Mouse (Mus musculus) embryonic facial prominence, embryonic 12.5 days (tissue): ENCODE measurements at regions not wholly inside any gene's neighbourhood (a gene's known extent, or its start where the extent isn't known, plus 50 kb on each side); places are given as distances from the start of the nearest gene placed in this dataset.

Experiments used
- ATAC-seq: fragments of 200-750 bp; cut with Nextera tagmentation; 2 replicates; pipeline ENCODE4 v1.8.0; 2017; ENCODE audit not compliant: insufficient number of reproducible peaks, insufficient read depth, low FRiP score, low TSS enrichment
- H3K27ac ChIP-seq: fragments of 300-500 bp; sonication (generic); 2 replicates; pipeline ENCODE4 v1.5.1; 2016; ENCODE audit warnings: mild to moderate bottlenecking
- H3K27me3 ChIP-seq: fragments of 300-500 bp; sonication (generic); 2 replicates; pipeline ENCODE4 v1.6.1; 2016; ENCODE audit warnings: mild to moderate bottlenecking, moderate library complexity
- H3K36me3 ChIP-seq: fragments of 300-500 bp; sonication (generic); 2 replicates; pipeline ENCODE4 v1.6.1; 2016; ENCODE audit warnings: mild to moderate bottlenecking
- H3K4me1 ChIP-seq: fragments of 300-500 bp; sonication (generic); 2 replicates; pipeline ENCODE4 v1.6.1; 2016
- H3K4me2 ChIP-seq: fragments of 300-500 bp; sonication (generic); replicated peaks from 2 replicates; pipeline ENCODE4 v1.6.1; 2016; ENCODE audit warnings: mild to moderate bottlenecking, moderate library complexity
- H3K4me3 ChIP-seq: fragments of 300-500 bp; sonication (generic); 2 replicates; pipeline ENCODE4 v1.5.1; 2016; ENCODE audit warnings: mild to moderate bottlenecking
- H3K9ac ChIP-seq: fragments of 300-500 bp; sonication (generic); 2 replicates; pipeline ENCODE4 v1.6.1; 2016; ENCODE audit warnings: mild to moderate bottlenecking, moderate library complexity
- H3K9me3 ChIP-seq: fragments of 300-500 bp; sonication (generic); 2 replicates; pipeline ENCODE4 v1.6.1; 2016; ENCODE audit warnings: mild to moderate bottlenecking, moderate library complexity
- WGBS: fragments of 180-500 bp; shearing (Covaris S2); methylation state at CpG from one replicate; pipeline ENCODE4 v1.1.7; 2016; 5-methylcytosine and 5-hydroxymethylcytosine counted together

DNA sequence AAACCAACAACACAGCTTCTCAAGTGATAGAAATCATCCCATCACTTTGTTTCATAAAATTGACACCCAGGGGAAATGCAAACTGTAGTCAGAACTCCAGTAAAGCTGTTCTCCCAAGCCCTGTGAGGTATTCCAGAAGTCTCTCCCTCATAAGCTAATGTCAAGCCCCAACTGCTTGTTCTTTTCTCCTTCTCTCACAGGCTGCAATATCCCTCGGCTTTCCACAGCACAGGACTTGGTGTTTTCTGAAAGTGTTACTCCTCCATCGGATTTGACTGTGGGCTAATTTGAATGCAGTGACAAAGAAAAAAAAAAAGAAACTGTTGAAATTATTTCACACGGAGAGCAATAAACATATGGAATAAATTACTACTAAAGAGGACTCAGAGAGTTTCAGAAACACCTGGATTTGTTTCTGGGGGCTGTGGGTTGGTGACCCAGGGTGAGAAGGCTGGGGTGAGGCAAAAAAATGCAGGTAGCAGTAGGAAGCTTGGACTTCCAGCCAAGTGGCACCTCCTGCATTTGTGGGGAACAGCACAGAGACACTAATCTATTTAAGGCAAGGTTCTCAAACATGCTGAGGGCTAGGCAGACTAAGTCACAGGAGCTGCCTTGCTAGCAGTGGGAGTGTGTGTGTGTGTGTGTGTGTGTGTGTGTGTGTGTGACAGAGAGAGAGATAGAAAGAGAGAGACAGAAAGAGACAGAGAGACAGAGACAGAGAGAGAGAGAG is 447.3 kb downstream of the Gm43517 start:
- no peak for ATAC-seq
- H3K4me2 ChIP-seq = no peak overlapping the region
- H3K4me1 ChIP-seq = no peaks in the 10 kb centered on the region
- H3K4me3 ChIP-seq = no peak overlapping the region
- no peaks in the 10 kb centered on the region for H3K36me3 ChIP-seq
- no peaks in the 10 kb centered on the region for H3K9me3 ChIP-seq
- no peak overlapping the region for H3K9ac ChIP-seq
- no peak overlapping the region for H3K27ac ChIP-seq
- 44% methylated on average over 3 of the region's 3 CpGs for WGBS
- no peaks in the 10 kb centered on the region for H3K27me3 ChIP-seq

DNA sequence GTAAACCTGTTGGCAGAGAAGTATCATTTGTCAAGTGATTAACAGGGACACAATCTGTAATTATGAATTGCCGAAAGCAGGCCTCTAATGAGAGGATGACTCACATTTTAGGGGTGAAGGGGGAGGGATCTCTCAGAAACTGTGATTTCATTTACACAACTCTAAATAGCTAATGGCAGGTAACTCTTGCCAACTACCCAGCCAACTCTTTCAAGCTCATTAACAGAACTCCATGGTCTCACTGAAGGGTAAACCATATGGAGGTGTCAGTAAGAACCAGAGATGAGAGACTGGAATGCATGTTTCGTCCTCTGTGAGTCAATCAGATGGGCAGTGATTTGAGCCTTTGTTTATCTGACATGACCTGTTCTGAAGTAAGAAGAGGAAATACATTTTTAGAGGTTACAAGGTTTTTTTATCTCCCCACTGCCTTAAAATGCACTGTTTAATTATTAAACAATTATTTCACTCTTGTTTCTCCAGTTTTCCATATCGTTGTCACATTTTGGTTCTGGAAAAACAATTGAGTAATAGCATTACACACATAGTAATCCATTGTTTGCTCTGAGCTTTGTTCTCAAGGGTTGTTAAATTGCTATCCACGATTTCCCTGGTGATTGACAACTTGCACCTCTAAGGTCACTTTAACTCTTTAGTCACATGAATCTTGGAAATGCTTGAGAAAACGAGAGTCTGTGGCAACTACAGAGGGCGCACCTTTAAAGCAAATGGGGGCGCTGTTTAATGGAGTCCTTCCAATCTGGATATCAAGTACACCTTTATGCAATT is 451.5 kb downstream of the Gm43517 start:
- Histone ChIP-seq H3K27me3 (no peaks in the 10 kb centered on the region), H3K9me3 (no peaks in the 10 kb centered on the region), H3K9ac (no peak overlapping the region), H3K4me2 (no peak overlapping the region), H3K4me1 (no peaks in the 10 kb centered on the region), H3K36me3 (no peaks in the 10 kb centered on the region), H3K4me3 (no peak overlapping the region), H3K27ac (no peak overlapping the region)
- 47% methylated on average over 7 of the region's 7 CpGs for WGBS
- ATAC-seq = no peak

DNA sequence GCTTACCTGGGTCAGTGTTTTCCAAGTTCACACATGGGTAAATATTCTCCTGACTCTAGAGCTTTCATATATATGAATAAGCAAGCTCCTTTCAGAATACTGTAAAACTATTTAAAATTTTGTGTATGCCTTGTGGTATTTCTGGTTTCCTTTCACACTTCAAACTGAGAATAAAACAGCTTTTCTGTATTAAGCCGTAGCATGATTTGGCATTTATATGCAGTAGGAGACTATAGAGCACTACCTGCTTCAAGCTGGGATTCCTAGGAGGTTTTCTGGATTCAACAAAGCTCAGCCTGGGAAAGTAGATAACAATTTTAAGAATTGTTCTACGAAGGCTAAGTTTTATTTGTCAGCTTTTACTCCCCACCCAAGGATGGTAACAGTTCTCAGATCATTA is 500.5 kb downstream of the Gm43517 start:
- H3K27me3 ChIP-seq = no peaks in the 10 kb centered on the region

DNA sequence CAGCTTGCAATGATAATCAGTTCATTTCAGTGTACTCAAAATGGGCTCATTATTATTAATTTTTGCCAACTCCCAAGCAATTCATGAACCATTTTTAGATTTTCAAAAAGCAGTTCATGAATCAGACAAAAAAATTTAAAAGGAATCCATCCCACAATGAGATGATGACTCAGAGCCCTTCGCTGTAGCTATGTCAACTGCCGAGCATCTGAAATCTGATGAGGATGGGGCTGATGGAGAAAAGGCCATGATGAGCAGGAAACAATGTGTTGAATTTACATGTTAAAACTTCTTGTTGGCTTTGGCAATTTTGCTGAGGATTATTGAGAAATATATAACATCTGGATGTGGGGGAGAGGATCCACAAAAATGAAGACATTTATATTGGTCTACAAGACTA is 502.3 kb downstream of the Gm43517 start:
- Histone ChIP-seq H3K9me3 (no peaks in the 10 kb centered on the region), H3K36me3 (no peaks in the 10 kb centered on the region), H3K4me2 (no peak overlapping the region), H3K4me1 (no peaks in the 10 kb centered on the region), H3K27me3 (no peaks in the 10 kb centered on the region), H3K27ac (no peak overlapping the region), H3K4me3 (no peak overlapping the region), H3K9ac (no peak overlapping the region)
- 50% methylated on average over 2 of the region's 2 CpGs for WGBS
- ATAC-seq = no peak

More for the DNA sequence above, 500.5 kb downstream of the Gm43517 start:
- 84% methylated on average over 2 of the region's 2 CpGs for WGBS
- no peak overlapping the region for H3K27ac ChIP-seq
- ATAC-seq = no peak
- H3K9ac ChIP-seq = no peak overlapping the region
- H3K9me3 ChIP-seq = no peaks in the 10 kb centered on the region
- no peak overlapping the region for H3K4me2 ChIP-seq
- H3K36me3 ChIP-seq = no peaks in the 10 kb centered on the region
- H3K4me1 ChIP-seq = no peaks in the 10 kb centered on the region
- H3K4me3 ChIP-seq = no peak overlapping the region

DNA sequence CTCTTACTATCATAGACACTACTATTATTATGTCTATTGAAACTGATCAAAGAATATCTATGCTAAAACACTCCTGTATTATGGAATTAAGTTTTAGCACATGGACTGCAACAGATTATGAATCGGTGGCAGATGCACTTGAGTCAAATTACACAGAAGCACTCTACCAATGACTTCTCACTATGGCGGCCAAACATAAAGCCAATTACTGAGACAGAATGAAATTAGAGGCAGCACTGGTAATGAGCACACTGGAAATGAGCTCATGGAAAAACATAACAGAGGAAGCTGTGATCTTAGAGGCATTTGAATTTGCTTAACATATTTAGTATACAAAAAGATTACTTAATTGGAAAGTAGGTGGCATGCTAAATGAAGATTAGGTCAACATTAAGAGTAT is 512.8 kb downstream of the Gm43517 start:
- no peak overlapping the region for H3K4me2 ChIP-seq
- no peak for ATAC-seq
- WGBS = 89% methylated on average over 2 of the region's 2 CpGs
- H3K27me3 ChIP-seq = no peaks in the 10 kb centered on the region
- H3K36me3 ChIP-seq = no peaks in the 10 kb centered on the region
- H3K4me1 ChIP-seq = no peaks in the 10 kb centered on the region
- H3K27ac ChIP-seq = no peak overlapping the region
- H3K4me3 ChIP-seq = no peak overlapping the region
- no peaks in the 10 kb centered on the region for H3K9me3 ChIP-seq
- H3K9ac ChIP-seq = no peak overlapping the region

DNA sequence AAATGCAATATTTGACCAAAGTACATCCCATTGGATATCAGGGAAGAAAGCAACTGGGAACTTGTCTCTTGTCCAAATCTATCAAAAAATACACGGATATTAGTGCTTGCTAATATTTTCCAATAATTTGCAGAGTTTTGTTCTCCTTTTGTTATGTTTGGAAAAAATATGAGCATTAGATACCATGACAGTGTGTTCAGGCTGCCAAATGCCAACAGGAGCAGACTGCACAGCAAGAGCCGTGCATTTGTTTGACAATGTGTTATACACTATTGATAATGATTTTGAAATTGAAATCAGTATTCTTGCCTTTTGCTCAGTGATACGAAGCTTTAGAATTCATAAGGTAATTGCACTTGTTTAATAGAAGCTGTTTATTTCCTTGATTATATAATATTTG is 530.7 kb downstream of the Gm43517 start:
- 88% methylated on average over 3 of the region's 3 CpGs for WGBS

DNA sequence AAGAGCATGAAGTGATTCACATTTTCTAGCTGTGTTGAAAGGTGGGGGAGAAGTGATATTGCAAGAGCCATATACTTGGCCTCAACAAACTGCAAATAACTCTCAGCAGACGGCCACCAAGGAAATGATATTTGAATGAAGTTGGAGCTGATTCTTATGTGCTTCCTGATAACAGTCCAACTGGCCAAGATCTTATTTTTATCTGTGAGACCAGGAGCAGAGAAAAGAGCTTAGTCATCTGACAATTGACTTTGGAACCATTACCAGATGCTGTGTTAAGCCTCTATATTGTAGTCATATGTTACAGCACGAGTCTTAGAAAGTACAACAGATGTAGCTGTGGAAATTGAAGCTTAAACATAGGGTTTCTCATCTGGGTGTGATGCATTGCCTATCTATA is 536.6 kb downstream of the Gm43517 start:
- Histone ChIP-seq H3K27me3 (no peaks in the 10 kb centered on the region), H3K9me3 (no peaks in the 10 kb centered on the region), H3K36me3 (no peaks in the 10 kb centered on the region), H3K27ac (no peak overlapping the region), H3K4me3 (no peak overlapping the region), H3K9ac (no peak overlapping the region), H3K4me1 (no peaks in the 10 kb centered on the region), H3K4me2 (no peak overlapping the region)
- no peak for ATAC-seq
- 48% methylated on average over 2 of the region's 2 CpGs for WGBS

More for the DNA sequence above, 530.7 kb downstream of the Gm43517 start:
- H3K4me2 ChIP-seq = no peak overlapping the region
- no peak overlapping the region for H3K27ac ChIP-seq
- H3K9me3 ChIP-seq = no peaks in the 10 kb centered on the region
- no peaks in the 10 kb centered on the region for H3K27me3 ChIP-seq
- no peaks in the 10 kb centered on the region for H3K4me1 ChIP-seq
- no peak for ATAC-seq
- H3K36me3 ChIP-seq = no peaks in the 10 kb centered on the region
- no peak overlapping the region for H3K4me3 ChIP-seq
- H3K9ac ChIP-seq = no peak overlapping the region

DNA sequence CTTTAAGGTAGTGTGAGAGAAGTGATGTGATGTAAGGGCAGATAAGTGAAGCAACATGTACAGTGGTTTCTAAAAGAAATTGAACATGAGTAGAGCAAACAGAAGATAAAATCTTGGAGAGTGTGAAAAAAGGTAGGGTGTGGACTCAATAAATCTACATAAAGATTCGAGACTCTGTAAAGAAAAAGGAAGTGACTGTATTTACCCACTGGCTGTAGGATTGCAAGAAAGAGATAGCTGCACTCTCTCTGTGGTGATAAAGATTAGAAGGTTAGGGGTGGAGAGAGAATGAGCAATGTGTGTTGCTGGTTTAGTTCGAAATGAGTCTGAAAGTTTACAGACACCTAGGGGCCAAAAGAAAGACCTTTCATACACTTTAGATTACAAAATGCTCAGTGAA is 555.8 kb downstream of the Gm43517 start:
- 75% methylated on average over 2 of the region's 2 CpGs for WGBS
- H3K36me3 ChIP-seq = no peaks in the 10 kb centered on the region
- ATAC-seq = no peak
- no peak overlapping the region for H3K9ac ChIP-seq
- no peak overlapping the region for H3K27ac ChIP-seq
- H3K9me3 ChIP-seq = no peaks in the 10 kb centered on the region
- H3K4me2 ChIP-seq = no peak overlapping the region
- no peak overlapping the region for H3K4me3 ChIP-seq
- no peaks in the 10 kb centered on the region for H3K27me3 ChIP-seq
- H3K4me1 ChIP-seq = no peaks in the 10 kb centered on the region

DNA sequence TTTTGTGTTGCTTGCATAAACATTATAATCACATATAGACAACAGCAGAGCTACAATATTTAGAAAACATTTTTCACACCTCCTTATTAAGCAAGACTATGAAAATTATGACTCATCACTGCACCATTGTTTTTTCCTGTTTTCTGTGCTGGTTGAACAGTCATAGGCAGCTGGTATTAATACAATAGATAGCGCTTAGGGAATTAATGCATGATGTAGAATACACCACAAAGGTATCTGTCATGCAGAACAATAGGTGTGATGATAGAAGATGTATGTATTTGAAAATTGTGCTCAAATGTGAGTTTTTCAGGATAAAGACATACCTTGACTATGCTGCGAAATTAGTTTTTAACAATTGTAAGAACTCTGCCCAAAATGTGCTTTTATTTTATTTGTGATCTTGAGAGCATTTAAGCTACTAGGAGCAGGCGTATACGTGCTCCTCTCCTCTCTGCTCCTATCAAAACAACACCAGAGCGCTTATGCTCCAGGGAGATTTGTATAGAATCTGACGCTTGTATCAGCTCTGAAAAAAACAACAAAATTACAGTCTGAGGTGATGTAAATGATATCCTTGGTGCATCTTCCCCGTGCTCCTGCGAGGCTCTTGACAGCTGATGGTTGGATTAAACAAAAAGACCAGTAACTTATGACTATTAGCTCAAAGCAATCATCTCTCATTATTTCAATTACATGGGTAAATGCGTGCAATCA is 560.1 kb downstream of the Gm43517 start:
- Histone ChIP-seq H3K4me2 (no peak overlapping the region), H3K4me3 (no peak overlapping the region), H3K36me3 (no peaks in the 10 kb centered on the region), H3K9ac (no peak overlapping the region), H3K27ac (no peak overlapping the region), H3K4me1 (no peaks in the 10 kb centered on the region), H3K27me3 (no peaks in the 10 kb centered on the region), H3K9me3 (no peaks in the 10 kb centered on the region)
- ATAC-seq = no peak
- 57% methylated on average over 9 of the region's 9 CpGs for WGBS

DNA sequence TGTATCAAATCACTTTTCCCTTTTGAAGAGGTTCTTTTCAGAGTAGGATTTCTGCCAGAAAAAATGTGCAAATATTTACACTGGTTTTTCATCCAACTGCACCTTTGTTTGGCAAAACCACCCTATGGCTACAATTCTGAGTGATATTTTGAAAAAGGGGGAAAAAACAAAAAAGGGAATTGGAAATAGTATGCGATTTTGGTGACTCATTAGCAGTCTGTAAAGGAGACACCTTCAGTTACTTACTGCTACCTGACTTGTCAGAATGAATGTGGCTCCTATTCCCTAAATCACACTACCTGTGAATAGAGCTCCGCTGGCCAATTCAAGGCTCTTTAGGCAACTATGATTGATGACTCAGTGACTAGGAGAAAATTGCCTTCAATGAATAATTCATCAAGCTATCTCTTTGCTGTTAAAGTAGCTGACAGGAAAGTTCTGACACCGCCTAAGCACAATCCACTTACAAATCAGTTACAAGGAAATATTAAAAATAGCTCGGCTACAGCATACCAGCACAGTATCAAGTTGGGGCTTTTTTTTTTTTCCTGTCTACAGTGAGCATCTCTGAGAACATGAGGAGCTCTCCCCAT is 560.8 kb downstream of the Gm43517 start:
- no peak for ATAC-seq
- Histone ChIP-seq H3K27me3 (no peaks in the 10 kb centered on the region), H3K9ac (no peak overlapping the region), H3K27ac (no peak overlapping the region), H3K9me3 (no peaks in the 10 kb centered on the region), H3K4me1 (no peaks in the 10 kb centered on the region), H3K36me3 (no peaks in the 10 kb centered on the region), H3K4me2 (no peak overlapping the region), H3K4me3 (no peak overlapping the region)
- WGBS = 49% methylated on average over 4 of the region's 4 CpGs

DNA sequence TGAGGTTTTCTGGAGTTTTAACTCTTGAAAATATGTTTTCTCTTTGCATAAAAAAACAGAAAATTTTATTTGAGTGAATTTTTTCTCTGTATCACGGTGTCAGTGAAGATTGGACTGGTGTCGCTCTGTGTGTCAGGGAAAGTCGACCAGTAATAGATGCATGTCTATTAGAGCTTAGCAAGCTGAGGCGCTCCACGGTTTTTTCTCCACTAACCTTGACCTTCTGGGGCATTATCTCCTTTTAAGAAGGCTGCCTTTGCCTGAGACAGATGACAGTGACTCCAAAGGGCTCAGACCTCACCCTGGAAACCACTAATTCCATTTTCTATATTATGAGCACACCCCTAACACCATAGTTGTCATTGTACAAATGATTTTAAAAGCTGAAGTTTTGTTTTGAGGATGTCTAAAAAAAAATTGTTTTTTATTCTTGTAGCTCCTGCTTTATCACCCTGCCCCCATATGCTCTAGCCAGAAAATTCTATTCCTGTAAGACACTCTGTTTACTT is 561.8 kb downstream of the Gm43517 start:
- Histone ChIP-seq H3K4me3 (no peak overlapping the region), H3K4me1 (no peaks in the 10 kb centered on the region), H3K9me3 (no peaks in the 10 kb centered on the region), H3K27ac (no peak overlapping the region), H3K36me3 (no peaks in the 10 kb centered on the region), H3K27me3 (no peaks in the 10 kb centered on the region), H3K4me2 (no peak overlapping the region), H3K9ac (no peak overlapping the region)
- ATAC-seq = no peak
- 58% methylated on average over 5 of the region's 5 CpGs for WGBS
